Mouse (Mus musculus) spleen, embryonic (tissue): ENCODE results near the gene Kcnj12.

ENCODE experiments used
- CTCF ChIA-PET: fragments of 350-600 bp; sonication (Branson Sonifier 250); formaldehyde crosslinking; loops from one replicate; lab custom pipeline; 2022; lab: Charles Lee

The Kcnj12 gene

GRCm38 (mm10) chr11:61022550-61023391 is at the start of gene Kcnj12:
TSS of gene Kcnj12 (plus strand) at chr11:61022564.
- CTCF ChIA-PET = no interaction called here

GRCm38 (mm10) chr11:60975097-60975496 is 47.3 kb upstream of the Kcnj12 start:
- CTCF ChIA-PET = interaction anchor here (0.8 kb wide), 1 partner anchor 44 kb away, joined by 6 read pairs; no protein-coding TSS in a partner anchor

DNA sequence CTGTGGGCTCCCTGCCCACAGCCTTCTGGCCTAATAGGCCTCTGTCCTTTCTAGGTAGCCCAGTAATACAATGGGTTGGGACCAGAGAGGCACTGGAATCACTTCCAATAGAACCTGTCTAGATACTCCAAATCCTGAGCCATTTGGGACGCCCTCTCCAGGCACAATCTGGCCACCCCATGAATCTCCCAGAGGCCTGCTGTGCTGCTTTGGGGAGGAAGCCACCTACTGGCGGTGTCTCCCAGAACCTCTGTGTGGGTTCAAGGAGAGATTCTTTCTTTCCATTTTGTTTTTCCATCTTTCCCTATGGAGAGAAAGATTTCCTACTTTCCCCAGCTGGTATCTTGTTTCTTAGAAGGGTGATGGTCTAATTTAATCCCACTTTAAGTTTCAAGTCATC is 46.1 kb upstream of the Kcnj12 start:
- CTCF ChIA-PET = no interaction called here

DNA sequence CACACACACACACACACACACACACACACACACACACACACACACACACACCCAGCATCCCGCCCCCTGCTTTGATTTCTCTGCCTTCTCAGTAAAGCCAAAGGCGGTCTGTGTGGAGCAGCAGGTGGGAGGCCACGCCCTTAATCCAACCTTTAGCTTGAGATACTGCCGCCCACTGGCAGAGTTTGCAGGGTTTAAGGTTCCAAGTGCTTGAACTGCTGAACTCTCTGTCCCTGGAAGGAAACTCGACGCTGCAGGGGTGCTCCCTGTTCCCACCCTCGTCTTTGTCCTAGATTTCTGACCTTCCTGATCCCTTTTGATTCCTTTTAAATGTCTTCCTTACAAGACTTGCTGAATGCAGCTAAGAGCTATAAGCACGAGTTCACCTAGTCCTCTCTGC is 45.6 kb upstream of the Kcnj12 start:
- CTCF ChIA-PET = interaction anchor here (0.6 kb wide), 1 partner anchor 615 kb away, joined by 4 read pairs; no protein-coding TSS in a partner anchor

- CTCF ChIA-PET = interaction anchor here (0.6 kb wide), 1 partner anchor 615 kb away, joined by 4 read pairs; no protein-coding TSS in a partner anchor
Observed at GRCm38 (mm10) chr11:60977153-60977552, 45.2 kb upstream of the Kcnj12 start.

- CTCF ChIA-PET = interaction anchor here (0.6 kb wide), 1 partner anchor 135 kb away, joined by 12 read pairs; no protein-coding TSS in a partner anchor
Observed at GRCm38 (mm10) chr11:60978658-60979057, 43.7 kb upstream of the Kcnj12 start.

- CTCF ChIA-PET = no interaction called here
Observed at GRCm38 (mm10) chr11:60979788-60980187, 42.6 kb upstream of the Kcnj12 start.

DNA sequence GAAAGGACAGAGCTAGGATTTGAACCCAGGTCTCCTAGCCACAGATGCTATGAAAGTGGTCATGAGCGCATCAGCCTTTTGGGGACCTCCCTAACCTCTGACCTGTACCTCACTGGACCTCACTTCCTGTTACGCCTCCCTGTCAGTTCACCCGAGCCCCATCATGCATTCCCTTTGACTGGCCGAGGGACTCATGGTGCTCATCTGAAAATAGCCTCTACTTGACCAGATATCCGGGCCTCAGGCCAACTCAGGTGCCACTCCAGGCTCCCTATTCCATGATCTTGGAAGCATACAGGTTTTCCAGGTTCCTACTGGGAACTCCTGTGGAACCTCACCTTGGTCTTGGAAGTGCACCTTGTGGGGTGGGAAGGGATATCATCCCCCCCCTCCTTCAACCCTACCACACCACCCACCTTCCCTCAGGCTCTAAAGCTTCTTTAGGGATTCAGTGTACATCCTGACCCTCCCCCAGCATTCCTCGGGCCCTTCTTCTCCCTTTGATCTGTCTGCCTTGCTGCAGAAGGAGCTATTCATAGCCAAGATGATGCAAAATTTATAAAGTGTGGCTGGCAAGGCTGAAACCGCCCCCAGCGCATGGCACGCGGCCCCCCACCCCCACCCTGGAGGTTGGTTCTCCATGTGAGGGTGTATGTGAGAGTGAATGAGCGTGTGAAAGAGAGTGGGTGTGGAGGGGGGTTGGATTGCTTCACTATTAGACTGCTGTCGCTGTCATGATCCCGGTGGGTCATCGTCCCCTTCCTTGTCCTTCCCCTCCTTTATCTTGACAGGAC is 40.5 kb upstream of the Kcnj12 start:
- CTCF ChIA-PET = no interaction called here

- CTCF ChIA-PET = no interaction called here
Observed at GRCm38 (mm10) chr11:60984912-60985558, 37.3 kb upstream of the Kcnj12 start.

- CTCF ChIA-PET = no interaction called here
Observed at GRCm38 (mm10) chr11:60990428-60990827, 31.9 kb upstream of the Kcnj12 start.

GRCm38 (mm10) chr11:61002736-61003135 is 19.6 kb upstream of the Kcnj12 start:
- CTCF ChIA-PET = no interaction called here

- CTCF ChIA-PET = no interaction called here
Observed at GRCm38 (mm10) chr11:61004046-61004445, 18.3 kb upstream of the Kcnj12 start.

DNA sequence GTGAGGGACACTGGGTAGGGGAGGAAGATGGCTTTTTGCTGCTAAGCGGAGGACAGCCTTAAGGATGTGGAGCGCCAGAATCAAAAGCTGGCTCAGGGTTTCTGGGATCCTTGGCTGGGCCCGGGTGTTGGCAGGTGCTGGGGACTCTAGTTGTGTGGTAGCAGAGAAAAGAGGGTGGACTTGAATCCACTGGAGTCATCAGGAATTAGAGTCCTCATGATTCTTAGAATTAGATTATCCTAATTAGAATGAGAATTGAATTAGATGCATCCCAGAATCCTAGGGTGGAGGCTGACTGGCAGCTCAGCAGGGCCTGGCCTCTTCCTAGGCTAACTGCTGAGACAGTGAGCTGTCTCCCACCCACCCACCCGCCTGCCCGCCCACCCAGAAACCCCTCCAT is 17.6 kb upstream of the Kcnj12 start:
- CTCF ChIA-PET = no interaction called here

- CTCF ChIA-PET = no interaction called here
Observed at GRCm38 (mm10) chr11:61005345-61005744, 17.0 kb upstream of the Kcnj12 start.

GRCm38 (mm10) chr11:61011736-61012294 is 10.5 kb upstream of the Kcnj12 start:
- CTCF ChIA-PET = no interaction called here

DNA sequence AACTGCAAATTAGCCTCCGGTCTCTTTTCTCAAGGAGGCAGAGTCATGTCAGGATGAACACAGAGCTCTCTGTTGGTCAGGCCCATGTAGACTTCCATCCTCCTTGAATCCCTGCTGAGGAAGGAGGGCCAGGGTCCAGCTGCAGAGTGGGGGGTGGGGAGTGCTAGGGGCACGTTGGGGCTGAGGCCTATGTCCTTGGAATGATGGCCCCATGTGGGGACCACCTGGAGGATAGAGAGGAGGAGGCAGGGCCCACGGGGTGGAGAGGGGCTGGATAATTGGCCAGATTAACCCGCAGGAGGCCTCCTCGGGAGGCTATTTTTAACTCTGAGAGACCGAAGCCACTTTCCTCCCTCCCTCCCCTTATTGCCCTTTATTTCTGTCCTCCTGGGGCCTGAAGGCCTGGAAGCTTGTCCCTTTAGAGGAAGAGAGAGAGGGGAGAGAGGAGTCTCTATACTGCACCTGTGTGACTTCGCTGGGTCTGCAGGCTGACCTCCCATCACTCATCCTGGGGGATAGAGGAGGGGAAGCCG is 5.4 kb upstream of the Kcnj12 start:
- CTCF ChIA-PET = no interaction called here

- CTCF ChIA-PET = no interaction called here
Observed at GRCm38 (mm10) chr11:61021129-61021528, 1.2 kb upstream of the Kcnj12 start.

GRCm38 (mm10) chr11:61021676-61022549 is 451 bp upstream of the Kcnj12 start:
- CTCF ChIA-PET = no interaction called here

DNA sequence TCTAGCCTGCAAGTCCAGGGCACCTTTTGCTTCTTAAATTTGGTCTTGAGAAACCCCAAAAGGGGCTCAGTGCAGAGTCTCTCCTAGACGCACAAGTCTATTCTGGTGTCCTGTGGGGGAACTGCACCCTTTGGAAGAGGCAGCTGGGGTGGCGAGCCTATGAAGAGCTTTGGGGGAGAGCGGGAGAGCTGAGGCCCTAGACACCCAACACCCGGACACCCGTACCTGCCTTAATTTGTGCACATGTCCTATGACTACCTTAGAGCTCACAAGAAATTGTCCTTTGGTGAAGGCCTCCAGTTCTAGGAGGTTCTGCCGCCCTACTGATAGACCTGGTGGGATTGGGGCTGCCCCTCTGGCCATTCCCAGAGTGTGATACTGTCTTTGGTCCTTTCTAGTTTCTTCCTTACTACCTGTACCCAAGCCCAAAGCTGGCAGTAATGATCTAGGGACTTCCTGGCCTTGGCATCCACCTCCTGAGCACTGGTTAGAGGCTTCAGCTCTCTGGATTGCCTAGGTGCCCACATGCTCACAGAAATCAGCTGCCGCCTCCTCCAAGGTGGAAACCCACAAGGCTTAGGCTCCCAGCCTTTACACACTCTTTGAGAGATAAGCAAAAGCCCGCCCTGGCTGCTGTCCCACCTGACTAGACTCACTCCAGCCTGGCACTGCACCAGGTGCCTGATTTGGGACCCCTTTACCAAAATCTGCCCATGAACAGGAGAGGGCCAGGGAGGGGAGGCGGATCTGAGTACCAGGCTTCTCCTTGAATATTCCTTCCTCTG is 1.2 kb downstream of the Kcnj12 start:
- CTCF ChIA-PET = no interaction called here

GRCm38 (mm10) chr11:61024388-61024787 is 2.0 kb downstream of the Kcnj12 start:
- CTCF ChIA-PET = no interaction called here
